ENCODE assay signal across 11 mouse cellular contexts in the genomic region with DNA sequence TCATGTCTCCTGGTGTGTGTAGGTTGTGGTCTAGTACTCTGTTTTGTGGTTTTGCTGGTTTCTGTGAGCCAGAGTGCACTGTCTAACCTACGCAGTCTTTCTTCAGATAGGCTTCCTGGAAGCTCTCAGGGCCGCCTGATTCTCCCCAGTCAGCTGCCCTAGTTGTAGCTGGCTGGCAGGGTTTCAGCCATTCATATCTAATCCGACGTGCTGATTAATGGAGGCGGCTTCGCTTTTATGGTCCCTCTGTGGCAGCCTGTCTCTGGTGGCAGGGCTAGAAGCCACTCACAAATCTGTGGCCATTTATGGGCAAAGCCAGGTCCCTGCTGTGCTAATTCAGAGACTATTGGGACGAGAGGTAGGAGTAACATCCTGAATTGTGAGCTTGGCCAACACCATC. TPM values are rescaled to one million over a fixed set of nuclear protein-coding genes. Genes with fewer than 3 reads are reported as not detected.
DNase-seq lines count a peak whose midpoint lies in the region; ATAC-seq and TF ChIP-seq lines count a peak whose summit lies in the region.
"Had no signal": no experiment of that assay in that cellular context is flagged by ENCODE, and none has a peak within 500 bp of the region (broad histone marks: within the 10 kb centered on the region; RNA-seq: fewer than 3 reads in every experiment).

No protein-coding gene starts in this region.

- peak; percentile 65 for ATAC-seq in intestine, embryonic 16.5 days
- no peak for ATAC-seq in cerebellum, adult (ENCODE audit: insufficient number of reproducible peaks, low FRiP score, low TSS enrichment)

- 0 out of 2 replicates have a peak, but pooled peaks have one; percentile 46 for TF ChIP-seq EP300 in heart, adult 2 months (IDR thresholded peaks at IDR 0.05; ENCODE audit: insufficient read depth, low read depth, low read length)
- TF ChIP-seq EP300 in MEL (IDR thresholded peaks at IDR 0.05; ENCODE audit: low read depth in 1 of 2, low read length in 2 of 2) = no peak

- intact Hi-C loops in heart, adult 2 months (cut with DNase I) = no loop called here

- WGBS in heart, adult 2 months = 13% methylated on average over 7 of the region's 7 CpGs
- 54% methylated on average over 7 of the region's 7 CpGs for WGBS in intestine, embryonic 16.5 days

- TF ChIP-seq POLR2A in heart, adult 2 months (IDR thresholded peaks at IDR 0.05; ENCODE audit: insufficient read depth, low read depth, low read length) = no peak
- no peak for TF ChIP-seq POLR2A in MEL (IDR thresholded peaks at IDR 0.05; ENCODE audit: control insufficient read depth in 1 of 2, insufficient read depth in 1 of 2, low read depth in 1 of 2, low read length in 2 of 2, poor library complexity in 1 of 2)
- TF ChIP-seq POLR2A in brain, embryonic 14.5 days (IDR thresholded peaks at IDR 0.05; ENCODE audit: borderline replicate concordance, extremely low read depth, insufficient read depth, insufficient read length, poor library complexity, severe bottlenecking) = no peak

- H3K4me3 ChIP-seq in heart, adult 2 months = no peak overlapping the region
- H3K4me3 ChIP-seq in MEL (ENCODE audit: control insufficient read depth in 1 of 2, insufficient read depth in 1 of 2, low read depth in 2 of 2, low read length in 2 of 2) = no peak overlapping the region
- H3K4me3 ChIP-seq in intestine, embryonic 16.5 days (ENCODE audit: low read length) = no peak overlapping the region

- H3K79me2 ChIP-seq in heart, adult 2 months (replicated peaks; ENCODE audit: control insufficient read depth, insufficient read depth, low read length) = no peaks in the 10 kb centered on the region
- H3K79me2 ChIP-seq in MEL (ENCODE audit: control insufficient read depth, insufficient read depth, low read length, poor library complexity) = no peaks in the 10 kb centered on the region

- peak in 1 of 2 experiments; percentile 52 for DNase-seq in heart, adult 2 months
- DNase-seq in heart, adult 9 months (ENCODE audit: low spot score in 2 of 2) = no peak
- peak; percentile 67 for DNase-seq in MEL (ENCODE audit: low read depth, low spot score)
- DNase-seq in brain, embryonic 14.5 days (ENCODE audit: low read depth) = peak; percentile 77
- no peak for DNase-seq in urinary bladder, postnatal 14 days (ENCODE audit: low spot score)
- DNase-seq in T-cell, adult 2 months (ENCODE audit: low spot score) = no peak
- DNase-seq: cerebellum, adult 11-12 months; gastrocnemius, postnatal 14 days had no signal

- no peaks in the 10 kb centered on the region for H3K36me3 ChIP-seq in heart, adult 2 months (ENCODE audit: control insufficient read depth, insufficient read depth, low read length)
- H3K36me3 ChIP-seq in MEL (ENCODE audit: control insufficient read depth in 1 of 2, insufficient read depth in 2 of 2, low read length in 2 of 2) = peaks cover 0 to 9% of the 10 kb centered on the region in 2 experiments; a peak in 2 of 4 replicates
- H3K36me3 ChIP-seq in intestine, embryonic 16.5 days (ENCODE audit: control insufficient read depth, insufficient read depth, low read length) = no peaks in the 10 kb centered on the region

- H3K9me3 ChIP-seq in MEL (replicated peaks; ENCODE audit: insufficient read depth, low read length) = no peaks in the 10 kb centered on the region
- no peaks in the 10 kb centered on the region for H3K9me3 ChIP-seq in intestine, embryonic 16.5 days (ENCODE audit: control insufficient read depth, low read length)

- no peak; the same call in 1 of the 2 replicates for TF ChIP-seq RAD21 in MEL (IDR thresholded peaks at IDR 0.05; ENCODE audit: low read depth, low read length)

- peak overlapping the region; percentile 28; the same call in 1 of the 2 replicates for H3K27ac ChIP-seq in heart, adult 2 months
- H3K27ac ChIP-seq in MEL (ENCODE audit: control insufficient read depth, low read depth, low read length) = no peak overlapping the region
- H3K27ac ChIP-seq in intestine, embryonic 16.5 days (ENCODE audit: low read length) = 0 out of 2 replicates have a peak overlapping the region, but pooled peaks have one; percentile 6
- H3K27ac ChIP-seq: macrophage had no signal

- no peaks in the 10 kb centered on the region for H3K27me3 ChIP-seq in heart, adult 2 months (ENCODE audit: control insufficient read depth, insufficient read depth, low read length)
- H3K27me3 ChIP-seq in MEL (ENCODE audit: control insufficient read depth in 1 of 2, insufficient read depth in 2 of 2, low read length in 2 of 2) = no peaks in the 10 kb centered on the region
- no peaks in the 10 kb centered on the region for H3K27me3 ChIP-seq in intestine, embryonic 16.5 days (replicated peaks; ENCODE audit: control insufficient read depth, insufficient read depth, low read length)

- peaks cover 9% of the 10 kb centered on the region for H3K4me1 ChIP-seq in heart, adult 2 months (ENCODE audit: control insufficient read depth, insufficient read depth, low read length)
- peaks cover 7 to 20% of the 10 kb centered on the region in 2 experiments for H3K4me1 ChIP-seq in MEL (ENCODE audit: control insufficient read depth in 1 of 2, insufficient read depth in 2 of 2, low read length in 2 of 2)
- H3K4me1 ChIP-seq in intestine, embryonic 16.5 days (ENCODE audit: control insufficient read depth, insufficient read depth, low read length) = peaks cover 13% of the 10 kb centered on the region; the same call in 1 of the 2 replicates

- H3K4me2 ChIP-seq in intestine, embryonic 16.5 days (ENCODE audit: low read depth, low read length) = no peak overlapping the region

- TF ChIP-seq CTCF in heart, adult 2 months (IDR thresholded peaks at IDR 0.05) = no peak
- no peak for TF ChIP-seq CTCF in MEL (IDR thresholded peaks at IDR 0.05 in 2 of 3, conservative IDR thresholded peaks at IDR 0.05 in 1 of 3; ENCODE audit: control insufficient read depth in 1 of 3, insufficient read depth in 1 of 3, low read depth in 2 of 3, low read length in 3 of 3, poor library complexity in 1 of 3, severe bottlenecking in 1 of 3)
- TF ChIP-seq CTCF in brain, embryonic 14.5 days (IDR thresholded peaks at IDR 0.05; ENCODE audit: borderline replicate concordance, extremely low read depth, insufficient read depth, insufficient read length) = no peak

- H3K9ac ChIP-seq in heart, adult 2 months (ENCODE audit: low read depth, low read length) = no peak overlapping the region
- no peak overlapping the region for H3K9ac ChIP-seq in MEL (ENCODE audit: control insufficient read depth, low read depth, low read length, poor library complexity, severe bottlenecking)
- peak overlapping the region; percentile 4; the same call in 1 of the 2 replicates for H3K9ac ChIP-seq in intestine, embryonic 16.5 days (ENCODE audit: low read depth, low read length)

TF ChIP-seq in MEL, 35 proteins besides CTCF, POLR2A, EP300 and RAD21:
- TF ChIP-seq BHLHE40 (IDR thresholded peaks at IDR 0.05; ENCODE audit: borderline replicate concordance, low read depth, low read length) (no peak), RCOR1 (IDR thresholded peaks at IDR 0.05; ENCODE audit: low read depth, low read length) (peak; percentile 47), SMC3 (IDR thresholded peaks at IDR 0.05; ENCODE audit: low read depth, low read length) (peak; percentile 32; the same call in 1 of the 2 replicates), GABPA (IDR thresholded peaks at IDR 0.05; ENCODE audit: low read depth, low read length) (no peak), ETS1 (IDR thresholded peaks at IDR 0.05; ENCODE audit: low read depth, low read length) (peak; percentile 51), GATA1 (IDR thresholded peaks at IDR 0.05; ENCODE audit: low read depth, low read length) (peak; percentile 23; the same call in 1 of the 2 replicates), TBP (IDR thresholded peaks at IDR 0.05; ENCODE audit: low read depth, low read length) (no peak)

RNA-seq across cellular contexts. Expression of a gene that starts 16.3 kb away (rescaled TPM):
- total RNA-seq in heart, adult 2 months (2021) = 10 to 100 TPM; 34.8 to 41.9 TPM
- polyA plus RNA-seq in heart, adult 2 months (2012; rRNA removed) = 35.3 and 43.7 TPM in 2 replicates
- total RNA-seq in MEL (2012; rRNA removed) = 0.19 and 0.39 TPM in 2 replicates
- under 1 TPM in 1 of 2 experiments, not detected in 1; 0.21 TPM for polyA plus RNA-seq in MEL (2012; ENCODE audit: insufficient read depth in 1 of 2, insufficient read length in 2 of 2, low read depth in 1 of 2, low replicate concordance in 2 of 2, missing spikeins in 1 of 2)
- polyA plus RNA-seq in brain, embryonic 14.5 days (2012; rRNA removed) = 3.0 and 3.1 TPM in 2 replicates
- 3.5 and 3.7 TPM in 2 replicates for polyA plus RNA-seq in intestine, embryonic 16.5 days (2015; fragmentation: Nextera tagmentation; extraction: Ambion mirVana)

Comparison
In these comparisons a context has a peak if more than half of its experiments do, and no peak if none do; other contexts are left out.
1. DNase-seq: peak in MEL (single experiment) and brain, embryonic 14.5 days (single experiment); none in heart, adult 9 months (0 of 2), urinary bladder, postnatal 14 days (single experiment) and T-cell, adult 2 months (single experiment).